Mouse (Mus musculus) olfactory bulb, adult 2 months (tissue): ENCODE data around the gene Dis3l.

Experiments
- CTCF ChIP-seq: fragments of 200-500 bp; IDR thresholded peaks from 2 replicates; pipeline ENCODE4 v1.5.1; 2012; ENCODE audit warnings: low read depth, mild to moderate bottlenecking, low read length, moderate library complexity; ENCODE audit not compliant: insufficient read depth
- POLR2A ChIP-seq: fragments of 200-500 bp; IDR thresholded peaks from 2 replicates; pipeline ENCODE4 v1.6.1; 2012; ENCODE audit warnings: mild to moderate bottlenecking, low read depth, low read length, moderate library complexity; ENCODE audit not compliant: insufficient read depth

GRCm38 (mm10) chr9:64361231-64361950, 20.3 kb upstream of the Dis3l start:
- TF ChIP-seq CTCF (no peak), POLR2A (no peak)
